Mouse (Mus musculus): ENCODE measurements at regions not wholly inside any gene's neighbourhood (a gene's known extent, or its start where the extent isn't known, plus 50 kb on each side); places are given as distances from the start of the nearest gene placed in this dataset.
A peak's percentile ranks its signal among the peaks of the same experiment; 100 is the strongest.

DNA sequence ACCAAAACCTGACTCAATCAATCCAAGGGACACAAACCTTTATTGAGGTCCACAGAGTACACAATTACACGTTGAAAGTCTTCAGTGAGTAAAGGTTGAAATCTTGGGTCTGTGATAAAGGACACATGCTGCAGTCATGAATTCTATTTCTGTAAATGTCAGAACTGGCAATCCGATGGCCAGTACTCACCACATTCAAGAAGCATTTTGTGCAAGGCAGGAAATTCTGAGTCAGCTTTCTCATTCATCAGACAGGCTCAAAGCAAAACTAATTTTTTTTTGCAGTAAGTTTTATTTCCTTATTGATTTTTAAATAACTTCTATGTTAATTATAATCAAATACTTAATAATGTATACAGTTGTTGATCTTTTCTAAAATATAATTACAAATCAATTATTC is 616.7 kb downstream of the Efnb2 start:
- no peak for DNase-seq

DNA sequence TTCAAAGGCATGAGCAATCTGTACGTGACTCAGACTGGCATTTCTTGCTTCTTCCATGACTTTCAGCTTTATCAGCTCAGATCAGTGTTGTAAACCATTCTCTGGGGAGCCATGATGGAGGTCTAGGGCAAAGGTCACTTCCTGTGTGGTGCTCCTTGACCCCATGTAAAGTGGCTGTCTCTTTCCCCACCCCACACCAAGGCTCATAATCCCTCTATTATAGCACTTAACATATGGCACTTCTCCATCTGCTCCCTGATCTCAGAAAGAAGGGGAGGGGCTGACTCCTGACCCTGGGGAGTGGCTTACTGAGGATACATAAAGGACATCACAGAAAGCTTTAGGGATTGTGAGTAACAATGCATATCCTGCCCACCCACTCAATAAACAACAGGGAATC is 623.1 kb downstream of the Efnb2 start:
- DNase-seq, result no peak

DNA sequence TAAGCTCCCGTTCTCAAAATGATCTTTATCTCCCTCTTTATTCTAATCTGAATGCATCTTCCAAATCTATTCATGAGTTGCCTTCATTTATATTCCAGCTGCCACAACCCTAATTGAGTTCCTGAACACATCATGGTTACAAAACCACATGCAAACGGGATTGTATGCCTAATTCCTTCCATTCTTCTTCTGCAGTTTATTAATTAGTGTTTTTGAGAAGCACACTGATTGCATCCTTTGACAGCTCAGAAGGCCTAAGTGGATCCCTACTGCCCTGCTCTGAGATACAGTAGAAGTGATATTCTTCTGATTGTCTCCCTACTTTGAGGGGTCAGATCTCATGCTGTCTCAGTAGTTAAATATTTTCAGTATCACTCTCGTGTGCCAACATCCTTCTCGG is 649.9 kb downstream of the Efnb2 start:
- DNase-seq, result no peak

DNA sequence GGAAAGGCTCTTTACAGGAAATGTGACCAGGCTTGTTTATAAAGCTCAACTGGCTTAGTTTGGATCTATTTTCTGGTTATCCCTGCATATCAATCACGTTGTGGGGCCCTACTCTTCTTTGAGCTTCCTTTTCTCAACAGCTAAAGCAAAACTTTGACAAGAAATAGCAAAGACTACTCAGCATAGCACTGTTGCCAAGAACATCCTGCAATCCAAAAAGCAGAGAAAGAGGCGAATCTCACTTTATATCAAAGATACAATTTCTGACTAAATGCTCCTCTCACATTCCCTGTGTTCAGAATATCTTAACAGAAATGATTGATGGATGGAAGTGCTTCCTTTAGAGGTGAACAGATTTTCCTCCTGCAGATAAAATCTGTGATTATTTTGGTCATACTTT is 666.1 kb downstream of the Efnb2 start:
- DNase-seq, result no peak

DNA sequence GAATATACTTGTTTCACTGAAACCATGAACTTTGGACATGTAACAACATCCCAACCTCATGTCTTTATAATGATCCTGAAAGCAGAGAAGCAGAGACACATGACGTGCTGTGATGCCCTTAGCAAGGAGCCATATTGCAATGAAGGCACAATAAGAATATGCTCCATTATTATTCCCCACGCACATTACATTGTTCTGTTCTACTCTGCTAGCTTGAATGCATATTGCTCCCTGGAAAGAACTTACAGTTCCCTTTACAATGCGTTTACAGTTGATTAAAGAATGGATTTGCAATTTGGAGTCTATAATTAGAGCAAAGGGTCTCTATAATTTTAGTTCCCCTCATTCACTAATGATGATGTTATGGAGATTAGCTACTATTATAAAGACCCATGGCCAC is 672.2 kb downstream of the Efnb2 start:
- no peak for DNase-seq

DNA sequence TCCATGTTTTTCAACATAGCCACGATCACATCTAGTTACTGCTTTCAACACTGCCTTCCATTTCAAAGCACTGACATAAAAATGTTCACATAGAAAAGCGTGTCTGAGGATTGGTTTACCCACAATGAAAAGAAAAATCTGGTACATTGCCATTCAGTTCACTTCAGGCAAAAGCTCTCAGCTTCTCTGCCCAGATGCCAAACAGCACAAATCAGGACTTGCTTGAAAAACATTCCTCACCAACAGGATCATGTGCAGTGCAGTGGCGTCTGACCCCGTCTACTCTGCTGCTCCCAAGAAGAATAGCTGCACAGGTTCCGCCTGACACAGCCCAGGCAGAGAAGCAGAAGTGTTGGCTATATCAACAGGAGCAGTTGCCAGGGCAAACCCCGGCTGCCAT is 684.0 kb downstream of the Efnb2 start:
- DNase-seq, result no peak

DNA sequence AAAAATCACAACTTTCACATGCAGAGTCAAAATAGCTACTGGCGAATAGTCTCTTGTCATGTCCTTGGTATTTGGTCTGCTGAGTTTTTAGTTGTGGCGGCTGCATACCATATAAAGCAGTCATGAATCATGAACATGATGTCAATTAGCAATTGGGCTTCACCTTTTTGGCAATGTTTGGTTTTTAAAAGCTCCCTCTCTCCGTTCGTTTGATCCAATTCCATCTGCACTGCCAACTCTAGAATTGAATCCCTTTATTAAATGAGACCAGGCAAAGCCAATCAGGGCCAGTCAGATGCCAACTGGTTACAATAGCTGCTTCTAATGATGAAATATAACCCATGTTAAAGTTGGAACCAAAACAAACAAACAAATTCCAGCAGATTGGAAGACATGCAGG is 687.3 kb downstream of the Efnb2 start:
- DNase-seq, result no peak

DNA sequence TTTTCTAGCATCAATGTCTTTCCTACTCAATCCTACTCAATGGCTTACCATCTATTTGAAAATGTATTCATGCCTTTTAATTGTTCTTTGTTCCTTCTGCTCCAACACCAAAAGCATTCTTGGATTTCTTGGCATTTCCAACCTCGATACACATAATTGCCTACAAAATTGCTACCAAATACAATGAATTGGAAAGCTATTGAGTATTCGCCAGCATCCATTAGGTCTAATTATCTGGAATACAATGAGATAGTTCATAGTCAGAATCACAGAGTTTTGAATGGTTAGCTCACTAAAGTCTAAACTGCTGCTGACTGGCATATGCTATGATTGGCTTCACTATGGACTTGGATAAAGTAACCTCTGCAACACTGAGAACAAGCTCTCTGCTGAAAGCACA is 696.8 kb downstream of the Efnb2 start:
- DNase-seq, result no peak

DNA sequence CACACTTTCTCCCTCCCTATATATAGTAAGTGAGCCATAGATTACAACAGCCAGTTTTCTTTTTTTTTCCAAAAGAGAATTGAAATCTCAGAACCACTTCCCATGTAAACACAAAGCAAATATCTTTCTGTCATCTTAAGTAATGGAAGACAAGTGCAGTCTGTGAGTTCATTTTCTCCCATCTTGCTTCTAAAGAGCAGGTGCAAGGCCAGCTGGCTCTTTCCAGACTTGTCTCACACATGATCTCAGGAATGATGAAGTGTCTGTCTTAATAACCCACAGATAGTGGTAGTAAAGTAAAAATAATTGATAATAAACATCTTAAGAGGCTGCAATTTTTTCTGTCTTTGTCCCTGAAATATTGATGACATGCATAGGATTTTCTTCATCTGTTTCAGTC is 704.3 kb downstream of the Efnb2 start:
- DNase-seq, result no peak

DNA sequence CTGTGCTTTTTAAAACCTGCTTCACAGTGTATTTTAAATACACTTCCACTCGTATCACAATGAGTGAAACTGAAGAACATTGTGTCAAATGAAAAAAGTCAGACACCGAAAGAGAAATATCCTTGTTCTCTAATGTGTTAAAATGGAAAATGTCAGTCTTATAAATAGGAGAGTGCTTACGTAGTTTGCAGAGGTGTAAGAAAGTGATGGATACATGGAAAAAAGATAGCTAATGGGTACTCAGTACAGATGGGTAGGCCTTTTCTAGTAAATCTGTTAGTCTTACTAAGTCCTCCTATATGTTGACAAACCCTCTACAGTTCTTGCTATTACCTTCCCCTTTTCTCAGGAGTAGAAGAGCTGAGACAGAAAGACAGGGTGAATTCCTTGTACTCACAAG is 706.2 kb downstream of the Efnb2 start:
- DNase-seq, result no peak

DNA sequence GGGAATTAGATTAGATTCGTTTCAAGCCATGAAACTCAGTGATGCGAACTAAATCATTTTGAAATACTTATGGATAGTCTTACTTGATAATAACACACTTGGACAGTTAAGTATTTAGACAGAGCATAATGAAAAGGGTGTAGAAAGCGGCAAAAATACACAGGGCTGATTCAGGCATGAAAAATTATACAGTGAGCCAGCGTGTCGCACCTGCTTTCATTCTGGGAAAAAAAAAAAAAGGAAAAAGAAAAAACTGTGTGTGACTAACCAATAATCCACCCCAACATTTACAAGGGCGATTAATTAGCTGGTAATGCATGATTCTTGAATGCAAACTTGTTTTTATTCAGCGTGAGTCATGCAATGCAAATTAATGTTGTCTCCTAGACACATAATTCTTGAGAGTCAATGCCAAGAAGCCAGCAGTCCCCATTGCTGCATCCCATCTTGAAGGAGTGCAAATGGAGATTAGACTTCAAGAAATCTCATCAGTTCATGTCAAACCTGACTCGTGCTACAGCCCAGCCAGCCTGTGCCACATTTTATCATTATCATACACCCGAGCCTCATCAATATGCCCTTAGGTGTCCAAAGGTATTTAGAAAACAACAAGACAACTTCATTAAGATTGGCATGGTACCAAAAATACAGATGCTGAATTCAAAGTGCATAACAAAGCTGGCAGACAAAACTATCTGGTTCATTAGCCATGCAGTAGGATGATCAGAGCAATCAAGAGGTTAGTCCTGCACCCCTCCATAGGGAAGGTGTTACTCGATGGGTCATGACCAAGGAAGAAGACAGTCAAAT is 714.9 kb downstream of the Efnb2 start:
- DNase-seq, result no peak

DNA sequence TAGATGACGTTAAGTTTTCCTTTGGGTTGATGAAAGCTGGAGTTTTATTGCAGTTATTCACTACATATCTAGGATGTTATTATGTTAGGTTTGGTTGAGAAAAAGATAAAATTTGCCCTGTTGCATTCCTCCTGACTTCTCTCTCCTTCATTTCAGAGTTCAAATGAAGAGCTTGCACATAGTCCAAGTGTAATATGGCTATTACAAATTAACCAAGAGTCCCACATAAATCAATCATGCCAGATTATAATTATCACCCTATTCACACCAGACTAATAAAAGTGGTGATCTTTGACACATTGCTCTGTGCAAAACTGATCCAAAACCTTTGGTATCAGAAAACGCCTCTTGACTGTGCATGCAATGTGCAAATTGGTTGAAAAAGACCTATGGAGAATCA is 724.4 kb downstream of the Efnb2 start:
- DNase-seq, result no peak

DNA sequence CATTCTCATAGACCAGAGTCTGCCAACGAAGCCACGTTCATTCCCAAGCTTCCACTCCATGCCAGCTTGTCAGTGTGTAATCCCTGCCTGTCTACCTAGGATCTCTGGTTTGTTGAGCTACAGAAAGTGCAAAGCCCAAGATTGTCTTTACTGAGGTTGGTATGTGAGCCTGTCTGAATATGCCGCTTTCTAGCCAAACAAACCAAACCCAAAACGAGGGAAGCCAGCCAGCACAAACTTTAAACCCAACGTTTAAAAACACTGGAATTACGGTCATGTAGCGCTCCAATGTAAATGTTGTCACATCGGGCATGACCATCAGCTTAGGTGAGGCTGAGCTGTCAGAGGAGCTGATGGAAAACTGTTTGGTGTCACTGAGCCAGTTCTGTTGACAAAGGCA is 741.6 kb downstream of the Efnb2 start:
- no peak for DNase-seq

DNA sequence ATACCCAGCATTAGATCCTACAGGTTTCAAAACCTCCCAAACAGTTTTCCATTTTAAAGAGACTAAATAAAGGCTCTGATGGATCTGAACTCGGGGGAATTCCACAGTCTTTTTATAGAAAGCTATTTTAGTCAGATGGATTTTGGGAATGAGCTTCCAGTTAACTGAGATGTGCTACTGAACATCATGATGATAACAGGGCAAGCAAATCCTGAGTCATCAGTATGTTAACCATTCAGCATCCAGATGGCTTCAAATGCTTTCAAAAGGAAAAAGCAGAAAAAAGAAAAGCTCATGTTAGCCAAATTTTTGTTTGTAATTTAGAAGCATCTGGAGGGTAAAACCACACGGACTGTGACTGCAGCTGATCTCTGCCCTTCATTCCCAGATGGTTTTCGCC is 766.7 kb downstream of the Efnb2 start:
- DNase-seq, result no peak

DNA sequence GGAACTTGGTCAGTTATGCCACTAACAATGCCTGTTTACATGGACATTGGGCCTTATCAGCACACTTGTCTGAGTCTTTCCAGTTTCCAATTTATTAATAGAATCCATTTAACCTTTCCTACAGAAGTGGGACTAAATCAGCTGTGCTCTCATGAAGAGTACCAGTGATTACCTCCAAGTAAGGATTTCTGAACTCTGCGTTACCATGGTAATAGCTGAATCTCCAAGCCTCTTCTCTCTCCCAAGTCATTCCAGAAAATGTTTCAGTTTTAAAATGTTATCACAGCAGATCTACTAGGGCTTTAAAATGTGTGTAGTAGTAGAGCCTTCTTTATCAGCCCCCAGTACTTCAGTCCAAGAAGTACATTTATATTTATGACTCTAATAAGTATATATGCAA is 807.9 kb downstream of the Efnb2 start:
- DNase-seq, result peak; percentile 2

DNA sequence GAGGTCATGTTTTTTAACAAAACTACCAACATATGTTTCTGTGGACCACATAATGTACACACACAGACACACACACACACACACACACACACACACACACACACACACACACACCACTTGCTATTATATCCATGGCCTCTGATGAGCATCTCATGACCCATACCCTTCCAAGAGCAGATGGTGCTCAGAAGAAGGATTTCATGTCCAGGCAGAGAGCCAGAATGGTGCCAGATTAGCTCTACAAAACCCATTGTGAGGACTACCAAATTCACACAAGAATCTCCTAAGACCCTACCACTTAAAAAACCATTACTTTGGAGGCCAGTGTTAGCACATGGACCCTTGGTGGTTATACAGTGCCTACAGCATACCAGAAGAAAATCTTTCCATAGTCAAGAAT is 810.5 kb downstream of the Efnb2 start:
- no peak for DNase-seq

DNA sequence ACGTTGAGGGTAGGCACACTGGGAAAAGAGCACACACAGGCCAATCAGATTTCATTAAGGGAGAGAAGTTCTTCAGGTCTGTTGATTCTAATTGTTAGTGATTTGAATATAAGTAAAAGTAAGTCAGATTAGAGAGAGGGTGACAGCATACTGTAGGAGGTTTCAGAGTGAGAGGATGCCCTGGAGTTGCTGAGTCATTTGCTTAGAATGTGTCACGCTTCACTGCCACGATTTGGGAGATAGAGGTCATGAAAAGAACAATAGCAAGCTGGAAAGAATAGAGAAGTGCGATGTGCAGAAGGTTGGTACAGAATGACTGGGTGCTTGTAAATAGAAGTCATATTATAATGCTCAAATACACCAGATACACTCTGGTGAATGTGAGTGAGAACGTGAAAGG is 829.1 kb downstream of the Efnb2 start:
- no peak for DNase-seq

DNA sequence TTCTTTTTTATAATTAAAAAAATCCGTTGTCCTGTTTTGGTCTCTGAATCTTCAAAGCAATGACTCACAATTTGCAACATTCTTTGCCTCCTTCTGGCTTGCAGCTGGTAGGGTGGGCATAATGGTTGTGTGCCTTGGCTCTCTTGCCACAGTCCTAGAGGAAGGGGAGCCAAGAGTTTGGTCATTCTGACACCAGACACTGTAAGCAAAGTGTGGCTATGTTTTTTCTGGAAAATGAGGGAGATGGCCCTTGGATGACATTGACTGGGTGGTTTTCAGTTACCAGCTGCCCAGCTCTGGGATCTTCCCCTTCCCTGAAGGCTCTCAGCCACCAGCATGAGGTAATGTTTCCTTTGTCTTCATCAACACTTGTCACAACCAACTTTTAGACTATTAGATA is 833.2 kb downstream of the Efnb2 start:
- DNase-seq, result no peak

DNA sequence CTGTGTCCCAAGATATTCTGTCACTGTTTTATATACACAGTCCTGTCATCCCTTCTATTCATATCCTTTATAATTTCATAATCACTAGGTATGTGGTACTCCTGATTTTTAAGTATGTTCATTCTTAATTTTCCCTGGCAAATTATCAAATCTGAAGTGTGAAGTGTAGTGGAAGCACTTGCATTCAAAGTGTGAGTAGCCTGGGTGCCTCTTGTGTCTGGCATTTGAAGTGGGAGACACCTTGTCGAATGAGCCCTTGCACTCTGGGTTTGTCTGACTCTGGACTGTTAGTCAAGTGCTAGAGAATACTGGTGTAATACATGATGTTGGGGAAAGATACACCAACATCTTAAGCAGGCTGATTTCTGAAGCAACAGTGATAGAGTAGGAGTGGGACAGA is 852.6 kb downstream of the Efnb2 start:
- no peak for DNase-seq

DNA sequence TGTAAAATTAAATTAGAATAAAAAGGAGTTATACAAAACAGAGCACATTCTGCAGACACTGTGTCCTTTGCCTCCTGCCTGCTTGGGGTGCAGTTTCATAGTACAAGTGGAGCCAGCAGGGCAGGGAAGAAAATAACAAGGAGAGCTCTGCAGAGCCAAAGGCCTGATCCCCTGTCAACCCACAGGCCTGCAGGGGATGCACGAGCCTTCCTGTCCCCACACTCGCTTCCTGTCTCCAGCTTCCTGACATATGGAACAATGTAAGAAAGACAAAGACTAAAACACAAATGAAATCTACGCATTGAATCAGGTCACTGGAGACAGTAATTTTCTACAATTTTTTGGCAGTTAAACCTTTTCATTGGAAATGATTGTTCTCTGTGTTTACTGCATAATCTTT is 861.8 kb downstream of the Efnb2 start:
- DNase-seq, result no peak

DNA sequence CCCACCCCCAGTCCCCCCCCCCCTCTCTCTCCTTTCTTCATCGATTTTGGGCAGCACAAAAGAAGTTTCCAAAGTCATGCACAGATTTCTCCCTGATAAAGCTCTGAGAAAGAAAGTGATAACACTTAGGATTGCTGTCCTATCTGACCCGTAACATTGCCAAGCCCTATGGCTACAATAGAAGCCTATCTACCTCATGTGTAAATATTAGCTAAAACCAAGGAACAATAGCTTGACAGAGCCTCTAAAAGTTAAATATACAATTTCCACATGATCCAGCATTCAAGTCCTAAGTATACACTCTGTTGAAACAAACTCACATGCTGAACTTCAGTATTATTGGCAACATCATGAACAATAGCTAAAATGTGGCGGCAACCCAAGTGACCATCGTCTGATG is 864.9 kb downstream of the Efnb2 start:
- no peak for DNase-seq

DNA sequence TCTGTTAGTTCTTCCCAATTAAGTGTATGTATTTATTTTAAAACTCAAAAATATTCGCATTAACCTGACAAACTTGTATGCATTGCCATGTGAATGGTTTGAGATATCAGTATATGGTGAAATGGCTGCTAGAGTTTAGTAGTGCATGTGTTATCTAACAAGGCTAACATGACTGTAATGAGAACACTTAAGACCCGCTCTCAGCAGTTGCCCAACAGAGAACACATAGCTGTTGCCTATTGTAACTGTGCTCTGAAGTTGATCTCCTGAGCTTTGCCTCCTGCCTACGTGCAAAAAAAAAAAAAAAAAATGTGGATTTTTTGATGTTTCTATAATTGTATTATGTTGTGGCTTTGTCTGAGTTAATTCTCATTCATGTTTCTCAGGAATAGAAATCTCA is 897.2 kb downstream of the Efnb2 start:
- DNase-seq, result no peak

DNA sequence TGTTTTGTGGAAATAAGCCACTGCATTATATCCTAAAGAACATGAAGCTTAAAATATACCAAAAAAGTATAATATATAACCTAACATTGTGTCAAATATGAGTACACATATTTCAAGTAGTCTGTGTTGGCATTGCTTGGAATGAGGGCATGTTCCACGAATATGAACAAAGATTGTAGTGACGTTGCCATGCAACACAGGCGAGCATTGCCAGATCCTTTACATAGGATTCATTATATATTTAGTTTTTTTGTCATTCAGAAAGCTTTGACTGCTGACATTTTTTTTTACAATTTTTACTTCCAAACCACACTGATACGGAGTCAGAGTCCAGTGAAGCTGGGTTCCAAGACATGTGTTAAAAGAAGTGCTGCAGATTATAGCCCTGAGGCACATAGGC is 900.1 kb downstream of the Efnb2 start:
- no peak for DNase-seq

DNA sequence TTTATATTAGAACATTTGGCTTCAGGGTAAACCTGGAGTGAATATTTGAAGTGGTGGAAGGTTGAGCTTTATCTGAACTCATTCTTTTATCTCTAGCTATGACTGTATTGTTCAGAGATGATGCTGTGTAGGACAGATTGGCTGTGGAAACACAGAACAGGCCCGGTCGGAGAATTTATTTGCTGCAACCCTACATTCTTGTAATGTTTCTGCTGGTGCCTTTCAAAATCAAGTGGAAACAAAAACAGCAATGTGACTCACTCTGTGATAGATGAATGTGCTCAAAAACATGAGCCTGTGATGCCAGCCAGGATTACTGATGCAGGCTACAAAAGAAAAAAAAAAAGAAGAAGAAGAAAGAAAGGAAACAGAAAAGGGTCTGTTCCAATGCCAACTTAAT is 928.3 kb downstream of the Efnb2 start:
- peak; percentile 4 for DNase-seq

DNA sequence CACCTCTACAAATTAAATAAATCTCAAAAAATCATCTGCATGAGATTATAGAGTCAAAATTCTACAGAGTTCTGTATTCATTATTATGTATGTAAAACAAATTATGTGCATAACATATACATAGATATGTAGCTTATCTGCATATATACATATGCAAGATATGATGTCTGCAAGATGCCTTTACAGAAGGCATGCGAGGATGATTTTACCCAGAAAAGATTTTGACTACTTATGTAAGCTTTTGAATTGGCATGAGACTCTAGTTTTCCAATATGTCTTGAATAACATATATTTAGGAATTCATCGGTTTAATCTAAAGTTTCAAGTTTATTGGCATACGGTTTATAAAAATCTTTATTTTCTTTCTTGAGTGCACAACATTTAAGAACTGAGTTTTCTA is 939.2 kb downstream of the Efnb2 start:
- no peak for DNase-seq

All from right cerebral cortex, adult 18-20 months (tissue).